Mouse (Mus musculus) bone marrow macrophage, adult 2 months (primary cell): ENCODE measurements around the gene Akap13.

ENCODE experiments used
- CTCF ChIP-seq: IDR thresholded peaks from 2 replicates; pipeline ENCODE4 v1.5.1; 2012; ENCODE audit warnings: low read depth, mild to moderate bottlenecking, low read length, moderate library complexity
- POLR2A ChIP-seq: IDR thresholded peaks from 2 replicates; pipeline ENCODE4 v1.6.1; 2012; ENCODE audit warnings: mild to moderate bottlenecking, low read depth, low read length, borderline replicate concordance

- TF ChIP-seq POLR2A (no peak), CTCF (no peak)
Measured at GRCm38 (mm10) chr7:75755861-75756449, 300.6 kb downstream of the Akap13 start.
